Mouse (Mus musculus) liver, adult 2 months (tissue): ENCODE results near the gene Ift22.
A peak's percentile ranks its signal among the peaks of the same experiment; 100 is the strongest.

Experiments
- CTCF ChIP-seq: fragments of 200-500 bp; IDR thresholded peaks from 2 replicates; pipeline ENCODE4 v1.5.1; 2011; ENCODE audit warnings: low read depth, low read length, control low read depth
- POLR2A ChIP-seq: fragments of 200-500 bp; IDR thresholded peaks from 2 replicates; pipeline ENCODE4 v1.6.1; 2011; ENCODE audit warnings: low read length, control low read depth; ENCODE audit not compliant: insufficient read depth; ENCODE audit errors: extremely low read depth

- TF ChIP-seq CTCF (peak; percentile 93), POLR2A (no peak)
Observed at GRCm38 (mm10) chr5:136881380-136882009, 26.5 kb upstream of the Ift22 start.
